Mouse (Mus musculus): Measurements from ENCODE around the gene Hoxd13. TPM values are rescaled to one million over a fixed set of nuclear protein-coding genes. Genes with fewer than 3 reads are reported as not detected.

Gene Hoxd13
- polyA plus RNA-seq, 1 experiment from 2014 or later = 59.8 TPM

GRCm38 (mm10) chr2:74715504-74716241, 47.6 kb downstream of the Hoxd13 start:
- no peak overlapping the region for H3K27ac ChIP-seq (replicated peaks; ENCODE audit: low read depth, low read length)
- ATAC-seq (ENCODE audit: insufficient number of reproducible peaks, low FRiP score, low TSS enrichment, low read depth) (peak; percentile 57; the same call in 1 of the 2 replicates), DNase-seq (ENCODE audit: low spot score) (peak; percentile 97)
- peaks cover 6% of the 10 kb centered on the region; the same call in 1 of the 2 replicates for H3K27me3 ChIP-seq (ENCODE audit: control insufficient read depth, insufficient read depth, low read length)
- H3K4me1 ChIP-seq (ENCODE audit: control insufficient read depth, insufficient read depth, low read length) = peaks cover 28% of the 10 kb centered on the region
- no peak overlapping the region for H3K9ac ChIP-seq (ENCODE audit: low read length)
- whole genome bisulfite sequencing = 2% methylated on average over 26 of the region's 26 CpGs
- peak overlapping the region; percentile 22 for H3K4me3 ChIP-seq (ENCODE audit: low read depth, low read length)
- peak overlapping the region; percentile 86 for H3K4me2 ChIP-seq (ENCODE audit: low read depth, severe bottlenecking)
- no peaks in the 10 kb centered on the region for H3K36me3 ChIP-seq (ENCODE audit: control insufficient read depth, insufficient read depth, low read length)
- no peaks in the 10 kb centered on the region for H3K9me3 ChIP-seq (ENCODE audit: control insufficient read depth, low read length)

GRCm38 (mm10) chr2:74720384-74720783, 52.3 kb downstream of the Hoxd13 start:
- DNase-seq (ENCODE audit: low spot score) = no peak
- WGBS = 7% methylated on average over 2 of the region's 2 CpGs
- Histone ChIP-seq H3K4me3 (ENCODE audit: low read depth, low read length) (no peak overlapping the region), H3K27ac (replicated peaks; ENCODE audit: low read depth, low read length) (no peak overlapping the region), H3K9ac (ENCODE audit: low read length) (no peak overlapping the region), H3K36me3 (ENCODE audit: control insufficient read depth, insufficient read depth, low read length) (no peaks in the 10 kb centered on the region), H3K9me3 (ENCODE audit: control insufficient read depth, low read length) (no peaks in the 10 kb centered on the region), H3K4me2 (ENCODE audit: low read depth, severe bottlenecking) (no peak overlapping the region), H3K27me3 (ENCODE audit: control insufficient read depth, insufficient read depth, low read length) (peaks cover 30% of the 10 kb centered on the region), H3K4me1 (ENCODE audit: control insufficient read depth, insufficient read depth, low read length) (peaks cover 51% of the 10 kb centered on the region)
- ATAC-seq (ENCODE audit: insufficient number of reproducible peaks, low FRiP score, low TSS enrichment, low read depth) = no peak

DNA sequence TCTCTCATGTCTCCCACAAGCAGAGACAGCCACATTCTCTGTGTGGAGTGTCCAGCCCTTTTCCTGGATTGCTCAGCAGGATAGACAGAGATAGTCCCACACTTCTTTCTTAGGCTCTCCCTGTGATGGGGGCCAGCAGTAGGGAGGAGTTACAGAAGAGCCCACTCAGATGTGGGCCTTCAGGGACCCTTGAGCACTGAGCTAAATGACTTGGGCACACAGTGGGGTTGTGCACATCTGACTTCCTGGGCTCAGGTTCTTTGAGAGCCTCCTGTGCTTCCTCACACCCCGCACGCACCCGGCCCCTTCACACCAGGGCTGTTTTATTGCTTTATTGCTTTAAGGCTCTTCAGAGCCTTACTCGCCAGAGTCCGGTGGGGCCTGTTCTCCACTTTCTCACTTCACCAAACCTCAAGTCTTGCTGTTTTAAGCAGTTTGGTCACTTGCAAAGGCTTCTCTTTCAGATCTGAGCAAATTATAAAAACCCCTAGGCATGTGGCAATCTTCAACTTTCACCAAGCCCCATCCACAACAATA, 52.9 kb downstream of the Hoxd13 start:
- no peak for ATAC-seq (ENCODE audit: insufficient number of reproducible peaks, low FRiP score, low TSS enrichment, low read depth)

More for the DNA sequence above, 52.9 kb downstream of the Hoxd13 start:
- no peaks in the 10 kb centered on the region for H3K36me3 ChIP-seq (ENCODE audit: control insufficient read depth, insufficient read depth, low read length)
- H3K4me1 ChIP-seq (ENCODE audit: control insufficient read depth, insufficient read depth, low read length) = peaks cover 45% of the 10 kb centered on the region
- H3K27me3 ChIP-seq (ENCODE audit: control insufficient read depth, insufficient read depth, low read length) = peaks cover 34% of the 10 kb centered on the region
- 9% methylated on average over 5 of the region's 5 CpGs for WGBS
- no peaks in the 10 kb centered on the region for H3K9me3 ChIP-seq (ENCODE audit: control insufficient read depth, low read length)
- no peak overlapping the region for H3K9ac ChIP-seq (ENCODE audit: low read length)
- DNase-seq (ENCODE audit: low spot score) = peak; percentile 36
- H3K4me2 ChIP-seq (ENCODE audit: low read depth, severe bottlenecking) = no peak overlapping the region
- no peak overlapping the region for H3K27ac ChIP-seq (replicated peaks; ENCODE audit: low read depth, low read length)
- no peak overlapping the region for H3K4me3 ChIP-seq (ENCODE audit: low read depth, low read length)

Small RNA genes within 50 kb of the gene (microRNA-seq; reads per million reads assigned to microRNA genes)
- not detected for gene Gm44463

Other genes starting within 250 kb of the Hoxd13 start
- gene Lnpk, start 88.9 kb upstream of the Hoxd13 start, polyA plus RNA-seq (2014; fragmentation: Nextera tagmentation; extraction: Ambion mirVana) = 48.1 and 52.2 TPM in 2 replicates
- gene Evx2, start 8.8 kb upstream of the Hoxd13 start, polyA plus RNA-seq (2014; fragmentation: Nextera tagmentation; extraction: Ambion mirVana) = 3.3 and 3.8 TPM in 2 replicates
- 80.7 and 82.2 TPM in 2 replicates for gene Hoxd12, start 6.7 kb downstream of the Hoxd13 start, polyA plus RNA-seq (2014; fragmentation: Nextera tagmentation; extraction: Ambion mirVana)
- 59.6 and 64.4 TPM in 2 replicates for gene Hoxd11, start 11.2 kb downstream of the Hoxd13 start, polyA plus RNA-seq (2014; fragmentation: Nextera tagmentation; extraction: Ambion mirVana)
- gene Hoxd10, start 23.6 kb downstream of the Hoxd13 start, polyA plus RNA-seq (2014; fragmentation: Nextera tagmentation; extraction: Ambion mirVana) = 52.0 and 55.0 TPM in 2 replicates
- gene Hoxd9, start 29.4 kb downstream of the Hoxd13 start, polyA plus RNA-seq (2014; fragmentation: Nextera tagmentation; extraction: Ambion mirVana) = 17.1 and 24.1 TPM in 2 replicates
- 11.6 and 13.1 TPM in 2 replicates for gene Hoxd8, start 36.3 kb downstream of the Hoxd13 start, polyA plus RNA-seq (2014; fragmentation: Nextera tagmentation; extraction: Ambion mirVana)
- gene Hoxd3, start 43.6 kb downstream of the Hoxd13 start, polyA plus RNA-seq (2014; fragmentation: Nextera tagmentation; extraction: Ambion mirVana) = 1.2 and 1.4 TPM in 2 replicates
- gene Hoxd4, start 43.6 kb downstream of the Hoxd13 start, polyA plus RNA-seq (2014; fragmentation: Nextera tagmentation; extraction: Ambion mirVana) = 0.84 and 1.9 TPM in 2 replicates
- gene Gm28230, start 58.4 kb downstream of the Hoxd13 start, polyA plus RNA-seq (2014; fragmentation: Nextera tagmentation; extraction: Ambion mirVana) = 0.45 and 0.55 TPM in 2 replicates
- 0.17 and 0.30 TPM in 2 replicates for gene Hoxd1, start 94.7 kb downstream of the Hoxd13 start, polyA plus RNA-seq (2014; fragmentation: Nextera tagmentation; extraction: Ambion mirVana)
- gene Mtx2, start 157.5 kb downstream of the Hoxd13 start, polyA plus RNA-seq (2014; fragmentation: Nextera tagmentation; extraction: Ambion mirVana) = 128 and 131 TPM in 2 replicates

Measured in limb, embryonic 11.5 days (tissue).